Mouse (Mus musculus): ENCODE data around the gene Gcsam. TPM values are rescaled to one million over a fixed set of nuclear protein-coding genes. Genes with fewer than 3 reads are reported as not detected.

Gene Gcsam
- polyA plus RNA-seq, 1 experiment from 2014 or later, result not detected

DNA sequence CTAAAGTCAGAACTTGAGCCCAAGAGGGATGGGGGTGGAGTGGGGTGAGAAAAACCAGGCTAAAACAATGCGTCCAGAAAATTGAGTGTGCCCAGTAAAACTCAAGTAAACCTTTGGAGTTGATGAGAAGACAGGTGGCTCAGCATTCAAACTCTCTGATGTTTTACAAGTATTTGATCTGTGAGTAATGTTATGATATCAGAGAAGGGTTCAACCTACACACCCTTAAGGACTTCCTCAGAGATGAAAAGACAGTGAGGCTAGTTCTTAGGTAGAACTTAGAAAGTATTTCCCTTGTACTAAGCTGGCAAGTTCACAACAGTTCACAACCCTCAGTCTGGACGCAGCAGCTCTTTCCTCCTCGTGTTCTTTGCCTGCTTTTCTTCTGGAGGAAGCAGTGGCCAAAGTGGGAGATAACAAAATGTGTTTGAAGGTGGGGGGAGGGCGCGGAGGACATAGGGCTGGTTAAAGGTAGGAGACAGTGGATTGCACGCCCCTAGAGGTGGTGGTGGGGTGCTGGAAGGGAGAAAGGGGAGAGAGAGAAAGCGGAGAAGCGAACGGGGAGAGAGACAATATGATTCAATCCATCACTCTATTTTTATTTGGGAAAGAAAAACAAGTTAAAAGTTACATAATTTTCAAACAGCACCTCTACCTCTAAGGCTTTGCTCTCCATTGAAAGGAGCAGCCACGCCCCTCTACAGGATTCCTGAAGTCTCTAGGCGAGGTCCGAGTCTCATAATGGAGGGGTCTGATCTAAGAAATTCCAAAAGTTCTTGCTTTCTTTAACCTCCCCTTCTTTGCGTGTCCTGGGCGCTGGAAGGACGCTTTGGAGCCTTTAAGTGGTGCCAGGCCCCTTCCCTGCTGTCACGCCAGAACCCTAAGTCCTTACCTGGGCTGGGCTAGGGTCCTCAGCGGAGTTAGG is 43.1 kb downstream of the Gcsam start:
- 16% methylated on average over 17 of the region's 17 CpGs for WGBS
- no peaks in the 10 kb centered on the region for H3K9me3 ChIP-seq (replicated peaks)
- H3K27ac ChIP-seq, result no peak overlapping the region
- peak overlapping the region; percentile 37; the same call in 1 of the 2 replicates for H3K9ac ChIP-seq
- H3K27me3 ChIP-seq, result peaks cover 20% of the 10 kb centered on the region
- peak overlapping the region; percentile 27 for H3K4me3 ChIP-seq
- H3K36me3 ChIP-seq (ENCODE audit: poor library complexity, severe bottlenecking), result no peaks in the 10 kb centered on the region
- peaks cover 9% of the 10 kb centered on the region for H3K4me1 ChIP-seq
- no peak for ATAC-seq
- peak overlapping the region; percentile 59 for H3K4me2 ChIP-seq

DNA sequence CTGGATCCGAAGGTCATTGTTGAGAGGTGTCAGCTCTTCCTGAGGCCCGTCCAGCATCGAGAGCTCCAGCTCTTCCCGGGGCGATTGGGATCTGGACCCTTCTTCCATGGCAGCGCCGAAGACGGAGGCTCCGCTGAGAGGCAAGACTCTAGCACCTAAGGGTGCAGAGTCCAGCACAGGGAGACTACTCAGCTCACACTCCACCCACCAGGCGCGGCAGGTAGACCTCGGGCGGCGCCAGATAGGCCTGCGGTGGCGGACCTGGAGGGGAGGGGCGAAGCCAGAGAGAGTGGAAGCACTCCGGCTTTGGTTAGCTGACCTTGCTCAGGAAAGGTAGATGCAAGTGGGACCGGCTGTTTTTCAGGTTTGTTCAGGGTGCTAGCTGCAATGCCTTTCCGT is 43.8 kb downstream of the Gcsam start, which contains the start of gene BC016579:
BC016579 (minus strand) TSS at position 135 of the 399 bp plus-strand sequence.
- peaks cover 20% of the 10 kb centered on the region for H3K27me3 ChIP-seq
- peaks cover 9% of the 10 kb centered on the region for H3K4me1 ChIP-seq
- WGBS, result 7% methylated on average over 20 of the region's 20 CpGs
- H3K4me3 ChIP-seq, result peak within 1 kb of the TSS; percentile 27
- H3K9ac ChIP-seq, result peak within 1 kb of the TSS; percentile 37; the same call in 1 of the 2 replicates
- no peaks in the 10 kb centered on the region for H3K9me3 ChIP-seq (replicated peaks)
- H3K27ac ChIP-seq, result no peak within 1 kb of the TSS
- ATAC-seq, result no peak
- no peaks in the 10 kb centered on the region for H3K36me3 ChIP-seq (ENCODE audit: poor library complexity, severe bottlenecking)
- H3K4me2 ChIP-seq, result peak within 1 kb of the TSS; percentile 59

DNA sequence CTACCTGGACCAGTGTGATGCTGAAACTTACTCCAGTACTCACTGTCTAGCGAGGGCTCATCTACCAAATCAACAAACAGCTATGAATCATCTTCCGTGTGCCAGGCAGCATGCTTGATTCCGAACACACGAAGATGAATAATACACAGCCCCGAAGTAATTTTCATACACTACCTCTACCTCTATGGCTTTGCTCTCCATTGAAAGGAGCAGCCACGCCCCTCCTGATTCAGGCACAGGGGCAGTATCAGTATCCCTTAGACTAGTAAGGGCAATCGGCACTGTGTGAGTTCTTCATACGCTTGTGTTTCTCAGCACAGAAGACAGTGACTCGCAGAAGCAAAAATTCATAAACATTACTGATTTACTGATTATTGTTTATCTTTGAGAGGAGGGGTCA is 44.3 kb downstream of the Gcsam start:
- ATAC-seq, result no peak
- Histone ChIP-seq H3K4me3 (no peak overlapping the region), H3K9me3 (replicated peaks) (no peaks in the 10 kb centered on the region), H3K4me2 (peak overlapping the region; percentile 59; the same call in 1 of the 2 replicates), H3K4me1 (peaks cover 9% of the 10 kb centered on the region), H3K27ac (no peak overlapping the region), H3K36me3 (ENCODE audit: poor library complexity, severe bottlenecking) (no peaks in the 10 kb centered on the region), H3K27me3 (peaks cover 20% of the 10 kb centered on the region), H3K9ac (no peak overlapping the region)
- WGBS, result 58% methylated on average over 9 of the region's 9 CpGs

DNA sequence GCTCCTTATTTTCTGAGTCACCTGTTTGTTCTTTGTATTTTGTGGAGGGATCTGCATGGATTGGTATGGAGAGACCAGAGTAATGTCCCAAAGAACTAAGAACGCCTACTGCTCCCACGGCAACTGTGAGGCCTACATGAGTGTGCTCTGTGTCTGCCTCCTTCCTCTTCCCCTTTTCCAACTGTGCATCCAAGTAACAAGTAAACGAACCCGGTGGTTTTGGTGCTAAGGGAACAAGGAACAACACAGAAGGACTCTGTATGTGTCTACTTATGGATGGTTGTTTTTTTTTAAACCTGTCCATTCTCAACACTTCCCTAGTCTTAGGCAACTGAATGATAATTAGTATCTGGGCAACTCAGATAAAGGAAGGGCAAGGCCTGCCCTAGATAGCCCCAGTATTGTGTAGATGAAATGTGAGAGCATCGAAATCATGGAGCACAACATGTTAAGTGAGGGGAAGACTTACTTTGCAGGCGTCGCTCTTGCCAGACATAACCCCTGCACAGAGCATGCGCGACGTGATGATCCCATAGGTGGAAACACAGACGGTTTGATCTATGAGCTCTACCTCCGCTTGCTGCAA is 47.5 kb downstream of the Gcsam start:
- peaks cover 20% of the 10 kb centered on the region for H3K27me3 ChIP-seq
- no peak overlapping the region for H3K4me3 ChIP-seq
- no peak overlapping the region for H3K27ac ChIP-seq
- H3K9me3 ChIP-seq (replicated peaks), result no peaks in the 10 kb centered on the region
- H3K36me3 ChIP-seq (ENCODE audit: poor library complexity, severe bottlenecking), result no peaks in the 10 kb centered on the region
- peaks cover 9% of the 10 kb centered on the region for H3K4me1 ChIP-seq
- ATAC-seq, result no peak
- no peak overlapping the region for H3K4me2 ChIP-seq
- H3K9ac ChIP-seq, result no peak overlapping the region
- WGBS, result 92% methylated on average over 12 of the region's 12 CpGs

DNA sequence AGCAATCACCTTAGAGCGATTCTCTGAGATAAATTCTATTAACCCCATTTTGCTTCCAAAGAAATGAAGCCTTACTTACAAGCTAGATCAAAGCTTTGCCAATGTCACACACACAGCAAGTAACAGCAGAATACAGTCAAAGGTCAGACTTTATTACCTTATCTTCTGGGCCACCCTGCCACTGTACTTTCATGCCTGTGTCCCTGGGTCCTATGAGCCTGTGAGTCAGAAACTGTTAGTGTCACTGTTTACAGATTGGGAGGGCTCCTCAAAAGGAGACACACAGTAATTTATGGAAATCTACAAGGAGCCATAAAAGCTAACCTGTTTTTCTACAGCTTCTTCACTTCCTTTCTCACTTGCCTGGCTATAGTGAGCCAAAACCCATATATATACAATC is 48.1 kb downstream of the Gcsam start:
- H3K27me3 ChIP-seq, result peaks cover 17% of the 10 kb centered on the region
- no peak overlapping the region for H3K4me2 ChIP-seq
- H3K4me3 ChIP-seq, result no peak overlapping the region
- no peak overlapping the region for H3K9ac ChIP-seq
- no peaks in the 10 kb centered on the region for H3K9me3 ChIP-seq (replicated peaks)
- peaks cover 9% of the 10 kb centered on the region for H3K4me1 ChIP-seq
- no peak overlapping the region for H3K27ac ChIP-seq
- 92% methylated on average over 1 of the region's 1 CpGs for WGBS
- ATAC-seq, result no peak
- no peaks in the 10 kb centered on the region for H3K36me3 ChIP-seq (ENCODE audit: poor library complexity, severe bottlenecking)

DNA sequence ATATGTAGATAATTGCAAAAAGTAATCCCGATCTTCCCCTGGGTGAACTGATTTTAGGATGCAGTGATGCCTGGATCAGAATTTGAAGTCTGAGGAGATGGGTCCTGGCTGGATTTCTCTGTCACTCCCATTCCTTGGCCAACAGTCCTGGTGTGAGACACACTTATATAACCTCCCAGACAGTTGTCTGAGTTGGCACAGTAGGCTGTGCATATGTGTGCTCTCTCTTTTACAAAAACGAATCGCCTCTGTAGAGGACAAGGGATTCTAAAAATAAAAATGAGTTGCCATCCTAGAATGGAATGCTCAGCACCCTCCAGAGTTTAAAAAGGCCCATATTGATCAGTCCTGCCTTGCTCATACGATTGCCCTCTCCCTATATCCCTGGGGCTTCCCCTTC is 49.4 kb downstream of the Gcsam start:
- no peaks in the 10 kb centered on the region for H3K4me1 ChIP-seq

DNA sequence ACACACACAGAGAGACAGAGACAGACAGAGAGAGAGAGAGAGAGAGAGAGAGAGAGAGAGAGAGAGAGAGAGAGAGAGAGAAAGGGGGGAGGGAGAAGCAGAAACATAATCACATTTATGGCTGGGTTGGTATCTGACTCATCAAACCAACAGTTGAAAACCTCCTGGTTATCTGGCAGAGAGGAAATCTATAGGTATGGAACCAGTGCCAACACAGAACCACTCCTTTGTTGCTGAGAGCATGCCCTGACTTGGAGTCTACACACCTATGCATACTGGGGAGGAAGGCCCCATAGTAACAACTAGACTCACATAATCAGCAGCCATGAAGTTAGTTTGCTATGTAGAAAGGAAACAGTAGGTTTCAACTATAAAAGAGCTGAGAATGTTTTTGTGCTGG is 52.2 kb downstream of the Gcsam start:
- H3K27ac ChIP-seq, result no peak overlapping the region

More for the DNA sequence above, 49.4 kb downstream of the Gcsam start:
- Histone ChIP-seq H3K9me3 (replicated peaks) (no peaks in the 10 kb centered on the region), H3K4me3 (no peak overlapping the region), H3K4me2 (no peak overlapping the region), H3K9ac (no peak overlapping the region), H3K27me3 (0 out of 2 replicates have a peak, but pooled peaks cover 4% of the 10 kb centered on the region), H3K27ac (no peak overlapping the region), H3K36me3 (ENCODE audit: poor library complexity, severe bottlenecking) (no peaks in the 10 kb centered on the region)
- no peak for ATAC-seq
- WGBS, result 91% methylated on average over 4 of the region's 4 CpGs

DNA sequence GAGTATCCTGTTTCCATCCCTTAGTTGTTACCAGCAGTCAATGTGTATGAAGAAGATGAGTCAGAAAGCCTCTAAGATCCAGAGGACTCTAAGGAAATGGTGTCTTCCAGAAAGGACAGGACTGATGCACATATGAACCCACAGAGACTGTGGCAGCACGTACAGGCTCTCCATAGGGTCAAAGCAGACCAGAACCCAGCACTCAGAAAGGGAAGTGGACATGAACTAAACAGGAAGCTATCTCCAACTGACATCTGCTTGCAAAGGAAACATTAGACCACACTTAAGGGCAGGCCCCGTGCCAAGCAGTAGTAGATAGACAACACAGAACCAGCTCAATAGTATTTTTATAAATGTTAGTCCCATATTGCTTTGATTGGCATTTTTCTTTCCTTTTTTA is 56.0 kb downstream of the Gcsam start:
- no peaks in the 10 kb centered on the region; the same call in 1 of the 2 replicates for H3K4me1 ChIP-seq
- no peaks in the 10 kb centered on the region for H3K27me3 ChIP-seq
- ATAC-seq, result no peak
- H3K4me2 ChIP-seq, result no peak overlapping the region
- no peak overlapping the region for H3K27ac ChIP-seq
- H3K9me3 ChIP-seq (replicated peaks), result no peaks in the 10 kb centered on the region
- H3K36me3 ChIP-seq (ENCODE audit: poor library complexity, severe bottlenecking), result no peaks in the 10 kb centered on the region
- WGBS, result 91% methylated on average over 2 of the region's 2 CpGs
- H3K9ac ChIP-seq, result no peak overlapping the region
- no peak overlapping the region for H3K4me3 ChIP-seq

More for the DNA sequence above, 52.2 kb downstream of the Gcsam start:
- ATAC-seq, result no peak
- Histone ChIP-seq H3K4me1 (no peaks in the 10 kb centered on the region), H3K4me3 (no peak overlapping the region), H3K9me3 (replicated peaks) (no peaks in the 10 kb centered on the region), H3K9ac (no peak overlapping the region), H3K27me3 (no peaks in the 10 kb centered on the region), H3K36me3 (ENCODE audit: poor library complexity, severe bottlenecking) (no peaks in the 10 kb centered on the region), H3K4me2 (no peak overlapping the region)

DNA sequence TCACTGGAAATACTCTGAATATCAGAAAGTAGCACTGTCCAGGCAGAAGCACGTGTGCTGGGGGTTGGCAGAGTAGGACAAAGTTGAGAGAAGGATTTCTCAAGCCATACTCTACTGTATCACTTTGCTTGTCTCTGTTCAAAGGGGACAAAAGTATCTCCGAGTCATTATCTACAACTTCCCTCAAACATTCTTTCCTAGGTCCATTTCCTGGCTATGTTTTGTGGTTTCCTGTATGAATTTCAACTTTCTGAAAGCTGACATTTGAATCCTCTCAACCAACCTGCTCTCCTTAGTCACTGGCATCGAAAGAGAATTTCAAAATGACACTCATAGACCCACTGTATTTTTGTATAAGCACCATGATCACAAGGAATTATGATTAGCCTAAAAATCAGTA is 58.0 kb downstream of the Gcsam start:
- Histone ChIP-seq H3K4me1 (no peaks in the 10 kb centered on the region; the same call in 1 of the 2 replicates), H3K9ac (no peak overlapping the region), H3K27me3 (no peaks in the 10 kb centered on the region), H3K27ac (no peak overlapping the region), H3K9me3 (replicated peaks) (no peaks in the 10 kb centered on the region), H3K36me3 (ENCODE audit: poor library complexity, severe bottlenecking) (no peaks in the 10 kb centered on the region), H3K4me3 (no peak overlapping the region), H3K4me2 (no peak overlapping the region)
- WGBS, result 80% methylated on average over 3 of the region's 3 CpGs
- ATAC-seq, result no peak

DNA sequence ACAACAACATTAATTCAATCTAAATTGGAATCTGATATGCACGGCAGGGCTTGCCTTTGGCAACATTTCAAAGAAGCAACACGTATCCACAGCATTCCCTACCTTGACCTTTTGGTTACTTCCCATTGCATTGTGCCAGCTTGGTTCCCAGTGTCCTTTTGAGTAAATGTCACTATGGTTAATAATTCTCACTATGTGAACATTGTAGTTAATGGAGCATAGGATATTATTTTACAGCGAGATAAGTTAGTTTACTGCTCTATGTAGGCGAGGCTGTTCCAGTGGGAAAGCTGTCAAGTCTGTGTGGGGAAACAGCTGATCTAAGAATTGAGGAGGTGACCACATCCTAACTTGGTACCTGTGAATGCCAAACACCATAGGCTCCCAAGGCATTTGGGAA is 59.8 kb downstream of the Gcsam start:
- 72% methylated on average over 4 of the region's 4 CpGs for WGBS
- no peaks in the 10 kb centered on the region for H3K9me3 ChIP-seq (replicated peaks)
- no peak for ATAC-seq
- no peak overlapping the region for H3K9ac ChIP-seq
- H3K4me2 ChIP-seq, result no peak overlapping the region
- no peak overlapping the region for H3K4me3 ChIP-seq
- H3K36me3 ChIP-seq (ENCODE audit: poor library complexity, severe bottlenecking), result no peaks in the 10 kb centered on the region
- no peak overlapping the region for H3K27ac ChIP-seq
- no peaks in the 10 kb centered on the region; the same call in 1 of the 2 replicates for H3K4me1 ChIP-seq
- H3K27me3 ChIP-seq, result no peaks in the 10 kb centered on the region

Measured in forebrain, embryonic 13.5 days (tissue).